Mouse (Mus musculus): Measurements from ENCODE around the gene Prpsap2. TPM values are rescaled to one million over a fixed set of nuclear protein-coding genes. Genes with fewer than 3 reads are reported as not detected.
"Not testable (repeated sequence)": the region's sequence is repeated elsewhere in the genome, so short reads cannot be mapped to it uniquely, and the experiment has no call there.

Gene Prpsap2
- polyA plus RNA-seq (2012; rRNA removed) = 14.4 and 18.8 TPM in 2 replicates

DNA sequence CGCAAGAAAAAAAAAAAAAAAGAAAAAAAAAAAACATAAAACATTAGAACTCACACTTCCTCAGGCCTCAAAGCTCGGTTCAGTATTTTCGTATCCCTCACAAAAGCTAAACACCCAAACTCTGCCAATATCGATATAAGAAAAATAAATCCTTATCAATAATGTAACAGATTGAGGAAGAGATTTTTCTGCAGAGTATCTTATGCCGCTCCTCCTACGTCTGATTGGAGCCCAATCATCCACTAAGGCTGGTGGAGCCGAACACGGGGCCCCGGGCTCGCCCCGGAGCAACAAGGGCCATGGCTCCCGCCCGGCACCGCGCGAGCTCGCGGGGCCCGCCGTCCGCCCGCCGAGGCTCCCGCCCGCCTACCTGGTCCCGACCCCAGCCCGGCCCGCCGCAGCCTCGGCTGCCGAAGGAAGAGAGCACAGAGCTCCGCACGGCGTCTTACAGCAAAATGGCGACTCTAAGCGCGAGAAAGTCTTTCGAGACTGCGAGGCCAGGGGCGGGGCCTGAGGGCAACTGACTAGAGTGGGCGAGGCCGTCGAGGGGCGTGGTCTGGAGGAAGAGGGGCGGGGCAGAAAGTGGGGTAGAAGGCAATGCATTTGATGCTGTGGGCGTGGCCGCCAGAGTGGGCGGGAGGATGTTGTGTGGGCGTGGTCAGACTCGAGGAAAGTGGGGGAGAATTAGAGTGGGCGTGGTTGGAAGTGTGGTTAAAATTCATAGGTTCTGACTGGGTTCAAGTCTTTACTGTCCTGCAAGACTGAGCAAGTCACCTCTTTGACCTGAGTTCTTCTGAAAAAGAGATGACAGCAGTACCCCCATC, at the start of gene Prpsap2:
Gene Prpsap2 (minus strand): TSS at position 505 of the 824 bp plus-strand sequence.
- peak; percentile 95 for DNase-seq (ENCODE audit: low read depth, low spot score)
- WGBS = under 1% methylated on average over 51 of the region's 51 CpGs

DNA sequence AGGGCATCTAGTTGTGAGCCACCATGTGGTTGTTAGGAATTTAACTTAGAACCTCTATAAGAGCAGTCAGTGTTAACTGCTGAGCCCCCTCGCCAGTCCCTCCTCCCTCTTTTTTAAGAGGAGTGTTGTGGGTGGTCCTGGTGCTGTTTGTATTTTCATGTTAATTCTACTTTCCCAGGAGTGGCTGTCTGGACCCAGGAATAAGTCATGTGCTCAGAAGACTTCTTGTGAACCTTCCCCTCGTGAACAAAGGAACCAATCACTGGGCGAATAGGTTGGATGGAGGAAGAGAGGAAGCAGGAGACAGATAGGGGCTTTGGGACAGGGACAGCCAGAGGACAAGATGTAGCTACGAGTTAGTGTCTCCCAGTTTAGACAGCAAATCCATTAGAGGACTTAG, 47.9 kb upstream of the Prpsap2 start:
- no peak for DNase-seq (ENCODE audit: low read depth, low spot score)
- 75% methylated on average over 4 of the region's 4 CpGs for WGBS

DNA sequence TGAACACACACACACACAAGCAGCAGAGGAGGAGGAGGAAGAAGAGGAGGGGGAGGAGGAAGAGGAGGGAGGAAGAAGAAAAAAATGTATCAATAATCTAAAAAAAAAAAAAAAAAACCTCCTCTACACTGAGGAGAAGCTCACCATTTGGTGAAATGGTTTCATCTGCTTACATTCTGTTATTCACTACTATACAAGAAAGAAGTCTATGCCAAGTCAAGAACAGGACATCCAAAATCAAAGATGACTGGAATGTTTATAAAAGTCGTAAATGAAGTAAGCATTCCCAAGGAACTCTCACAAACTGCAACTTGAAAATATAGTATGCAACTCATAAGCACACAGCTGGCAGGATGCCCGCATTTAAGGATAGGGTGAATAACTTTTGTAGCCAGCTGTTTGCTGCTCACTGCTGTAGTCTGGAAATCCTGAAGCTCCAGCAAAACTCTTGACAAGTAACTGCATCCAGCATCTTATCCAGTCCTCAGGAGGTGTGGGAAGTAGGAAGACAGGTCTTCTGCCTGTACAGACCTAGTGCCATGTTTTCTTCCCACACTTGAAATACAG, 46.7 kb upstream of the Prpsap2 start:
- DNase-seq (ENCODE audit: low read depth, low spot score) = no peak
- WGBS = 71% methylated on average over 2 of the region's 2 CpGs

DNA sequence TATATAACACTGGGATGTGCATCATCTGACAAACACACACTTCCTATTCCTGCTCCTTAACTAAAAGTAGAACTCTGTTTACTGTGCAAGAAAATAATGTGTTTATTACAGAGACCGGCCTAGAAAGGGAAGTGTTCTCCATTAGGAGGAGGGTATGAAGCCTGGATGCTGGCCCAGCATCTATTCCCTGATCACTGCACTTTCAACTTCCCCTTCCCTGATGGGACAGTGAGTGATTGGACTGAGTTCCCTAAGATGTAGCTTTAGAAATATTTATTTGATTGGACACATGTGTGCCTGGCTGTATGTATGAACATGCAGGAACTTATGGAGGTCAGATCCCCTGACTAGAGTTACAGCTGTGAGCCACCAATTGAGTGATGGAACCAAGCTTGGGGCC, 31.6 kb upstream of the Prpsap2 start:
- no peak for DNase-seq (ENCODE audit: low read depth, low spot score)

DNA sequence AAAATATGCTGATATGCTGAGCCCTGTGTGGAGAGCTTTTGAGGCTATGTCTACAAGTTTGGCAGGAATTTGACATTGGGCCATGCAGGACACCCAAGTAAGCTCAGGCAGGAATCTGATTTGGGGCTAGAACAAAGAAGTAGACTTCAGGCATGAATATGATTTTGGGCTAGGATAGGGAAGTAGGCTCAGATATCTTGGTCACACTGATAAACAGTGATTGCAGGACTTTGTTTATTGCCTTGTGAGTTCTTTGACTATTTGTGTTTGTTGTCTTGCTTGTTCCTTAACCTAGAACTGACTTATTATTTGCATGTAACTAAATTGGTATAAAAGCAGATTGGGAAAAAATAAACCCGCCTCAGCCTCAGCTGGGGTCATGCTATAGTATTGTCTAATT, 26.7 kb upstream of the Prpsap2 start:
- 97% methylated on average over 1 of the region's 1 CpGs for WGBS
- no peak for DNase-seq (ENCODE audit: low read depth, low spot score)

More for the DNA sequence above, 31.6 kb upstream of the Prpsap2 start:
- WGBS = 81% methylated on average over 1 of the region's 1 CpGs

DNA sequence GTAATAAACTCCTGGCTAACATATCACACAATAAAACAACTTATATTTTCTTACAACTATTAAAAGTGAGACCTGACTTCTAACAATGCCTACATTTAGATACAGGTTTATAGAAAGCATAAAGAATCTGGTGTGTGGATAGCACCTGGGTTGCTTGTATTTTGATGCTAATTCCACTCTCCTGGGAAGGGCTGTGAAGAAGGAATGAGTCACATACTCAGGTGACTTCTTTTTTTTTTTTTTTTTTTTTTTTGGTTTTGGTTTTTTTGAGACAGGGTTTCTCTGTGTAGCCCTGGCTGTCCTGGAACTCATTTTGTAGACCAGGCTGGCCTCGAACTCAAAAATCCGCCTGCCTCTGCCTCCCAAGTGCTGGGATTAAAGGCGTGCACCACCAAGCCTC, 20.6 kb upstream of the Prpsap2 start:
- not testable (repeated sequence) for DNase-seq (ENCODE audit: low read depth, low spot score)
- 95% methylated on average over 3 of the region's 3 CpGs for WGBS

DNA sequence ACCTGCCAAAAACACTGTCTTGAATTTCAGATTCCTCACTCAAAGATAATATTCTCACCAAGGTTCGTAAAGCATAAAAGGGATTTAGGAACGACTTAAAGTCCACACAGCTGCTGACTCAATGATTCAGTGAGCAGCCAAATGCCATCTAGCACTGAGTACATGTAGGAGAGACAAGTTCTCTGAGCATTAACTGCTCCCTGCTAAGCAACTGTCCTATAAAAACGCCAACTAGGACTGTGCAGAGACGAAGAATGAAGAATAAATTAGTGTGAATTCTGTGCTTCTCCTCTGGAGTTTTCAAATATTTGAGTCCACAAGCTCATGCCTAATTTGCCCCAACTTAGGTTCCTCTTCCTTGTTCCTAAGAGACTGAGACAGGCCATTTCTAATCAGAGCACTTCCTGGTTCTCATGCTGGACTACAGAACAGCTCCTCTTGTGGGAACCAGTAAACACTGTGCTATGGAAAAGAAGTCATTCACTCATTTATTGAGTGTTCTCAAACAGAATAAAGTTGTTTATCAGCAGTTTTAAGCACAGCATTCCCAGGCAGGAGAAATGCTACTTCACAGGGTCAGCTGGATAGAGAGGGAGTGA, 12.8 kb upstream of the Prpsap2 start:
- DNase-seq (ENCODE audit: low read depth, low spot score) = no peak

DNA sequence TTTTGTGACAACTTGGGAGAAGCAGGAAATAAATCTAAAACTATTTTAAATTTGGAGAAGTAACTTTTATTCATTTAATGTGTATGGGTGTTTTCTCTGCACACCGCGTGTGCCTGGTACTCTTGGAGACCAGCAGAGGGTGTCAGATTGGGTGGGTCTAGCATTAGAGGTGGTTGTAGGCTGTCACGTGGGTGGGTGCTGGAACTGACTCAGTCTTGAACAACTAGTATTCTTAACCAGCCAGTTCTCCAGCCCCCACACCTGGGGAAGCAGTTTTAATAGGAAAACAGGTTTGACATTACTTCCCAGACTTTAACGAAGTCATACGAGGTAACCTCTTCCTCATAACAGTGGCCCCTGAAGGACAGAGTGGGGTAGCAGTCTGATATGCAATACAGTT, 1.4 kb downstream of the Prpsap2 start:
- no peak for DNase-seq (ENCODE audit: low read depth, low spot score)
- 32% methylated on average over 5 of the region's 5 CpGs for WGBS

More for the DNA sequence above, 12.8 kb upstream of the Prpsap2 start:
- 52% methylated on average over 4 of the region's 4 CpGs for WGBS

DNA sequence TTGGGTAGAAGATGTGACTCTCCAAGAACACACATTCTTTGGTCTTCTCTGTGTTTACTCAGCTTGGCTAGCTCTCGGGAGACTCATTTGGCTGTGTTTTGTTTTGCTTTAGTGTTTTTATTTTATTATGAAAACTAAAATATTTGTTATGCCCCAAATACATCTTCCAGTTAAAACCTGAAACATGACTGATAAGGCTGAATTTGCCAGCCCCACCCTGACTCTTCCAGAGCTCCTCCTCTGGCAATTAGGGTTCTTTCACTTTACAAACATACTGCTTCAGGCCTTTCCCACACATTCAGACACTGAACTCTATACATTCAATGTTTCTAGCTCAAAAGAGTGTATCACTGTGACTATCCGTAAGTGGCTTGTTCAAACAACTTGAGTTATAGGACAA, 4.7 kb downstream of the Prpsap2 start:
- WGBS = 74% methylated on average over 2 of the region's 2 CpGs

DNA sequence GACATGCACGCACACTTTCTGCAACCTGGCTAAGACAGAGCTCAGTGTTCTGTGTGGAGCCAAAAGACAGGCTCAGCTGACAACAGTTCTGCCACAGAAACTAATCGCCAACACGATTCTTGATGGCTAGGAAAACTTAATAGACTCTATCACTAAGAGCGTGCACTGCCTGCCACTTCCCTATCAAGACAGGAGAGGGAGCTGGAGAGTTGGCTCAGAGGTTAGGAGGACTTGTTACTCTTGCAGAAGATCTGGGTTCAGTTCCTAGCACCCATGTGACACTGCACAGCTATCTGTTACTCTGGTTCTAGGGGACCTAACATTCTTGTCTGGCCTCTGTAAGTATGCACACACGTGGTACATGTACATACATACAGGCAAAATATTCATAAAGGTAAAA, 10.3 kb downstream of the Prpsap2 start:
- WGBS = 73% methylated on average over 5 of the region's 5 CpGs
- no peak for DNase-seq (ENCODE audit: low read depth, low spot score)

More for the DNA sequence above, 4.7 kb downstream of the Prpsap2 start:
- no peak for DNase-seq (ENCODE audit: low read depth, low spot score)

DNA sequence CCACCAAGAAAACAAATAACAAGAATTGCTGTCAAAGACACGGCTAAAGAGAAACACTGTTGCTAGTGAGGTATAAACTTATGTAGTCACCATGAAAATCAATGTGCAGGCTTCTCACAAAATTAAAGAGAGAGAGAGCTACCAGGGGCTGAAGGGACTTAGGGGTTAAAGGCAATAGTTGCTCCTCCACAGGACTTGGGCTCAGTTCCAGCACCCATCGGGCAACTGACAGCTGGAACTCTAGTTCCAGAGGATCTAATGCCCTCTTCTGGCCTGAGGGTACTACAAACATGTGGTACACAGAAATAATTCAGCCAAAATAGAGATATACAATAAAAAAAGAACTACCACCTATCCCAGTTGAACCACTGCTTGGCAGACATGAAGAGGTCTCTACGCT, 14.7 kb downstream of the Prpsap2 start:
- 59% methylated on average over 3 of the region's 3 CpGs for WGBS
- no peak for DNase-seq (ENCODE audit: low read depth, low spot score)

DNA sequence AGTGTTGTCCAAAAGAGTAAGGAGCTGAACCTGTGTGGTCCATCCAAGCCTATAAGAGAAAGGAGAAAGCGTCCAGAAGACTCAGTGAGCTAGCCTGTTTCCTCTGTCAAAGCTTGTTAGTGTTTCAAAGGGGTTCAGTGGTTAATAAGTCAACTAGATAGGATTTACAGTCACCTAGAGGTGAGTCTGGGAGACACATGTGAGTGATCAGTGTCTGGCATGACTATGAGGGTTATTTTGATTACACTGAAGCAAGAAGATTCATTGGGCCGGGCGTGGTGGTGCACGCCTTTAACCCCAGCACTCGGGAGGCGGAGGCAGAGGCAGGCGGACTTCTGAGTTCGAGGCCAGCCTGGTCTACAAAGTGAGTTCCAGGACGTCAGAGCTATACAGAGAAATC, 16.1 kb downstream of the Prpsap2 start:
- no peak for DNase-seq (ENCODE audit: low read depth, low spot score)
- 82% methylated on average over 9 of the region's 9 CpGs for WGBS

DNA sequence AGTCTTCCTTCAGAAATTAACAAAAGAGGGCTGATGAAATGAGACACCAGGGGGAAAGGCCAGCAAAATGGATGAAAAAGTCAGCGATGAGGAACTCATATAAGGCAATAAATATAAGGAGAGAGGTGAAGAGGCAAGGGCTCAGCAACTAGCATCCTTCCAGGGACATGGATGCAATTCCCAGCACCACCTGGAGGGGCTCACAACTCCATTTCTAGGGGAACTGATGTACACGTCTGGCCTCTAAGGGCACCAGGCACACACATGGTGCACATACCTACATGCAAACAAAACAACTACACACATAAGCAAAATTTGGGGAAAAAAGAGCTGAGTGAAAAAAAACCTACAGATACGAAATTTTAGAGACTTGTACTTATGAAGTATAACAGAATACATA, 17.4 kb downstream of the Prpsap2 start:
- WGBS = 76% methylated on average over 3 of the region's 3 CpGs
- DNase-seq (ENCODE audit: low read depth, low spot score) = no peak

DNA sequence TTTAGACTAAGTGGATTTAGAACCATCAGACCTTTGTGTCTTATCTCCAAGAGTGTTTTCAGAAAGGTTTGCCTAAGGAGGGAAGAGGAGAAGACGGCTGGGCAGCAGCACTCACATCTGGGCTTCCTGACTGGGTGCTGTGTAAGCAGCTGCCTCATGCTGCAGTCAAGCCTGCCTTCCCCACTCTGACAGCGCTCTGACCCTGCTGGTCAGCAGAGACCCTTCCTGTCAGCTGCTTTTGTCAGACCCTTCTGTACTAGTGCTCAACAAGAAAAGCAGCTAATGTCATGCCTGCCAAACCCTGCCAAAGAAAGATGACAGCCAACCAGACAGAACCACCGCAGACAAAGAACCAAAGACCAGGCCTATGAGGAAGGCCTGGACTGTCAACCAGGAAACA, 18.1 kb downstream of the Prpsap2 start:
- WGBS = 81% methylated on average over 3 of the region's 3 CpGs
- DNase-seq (ENCODE audit: low read depth, low spot score) = no peak

DNA sequence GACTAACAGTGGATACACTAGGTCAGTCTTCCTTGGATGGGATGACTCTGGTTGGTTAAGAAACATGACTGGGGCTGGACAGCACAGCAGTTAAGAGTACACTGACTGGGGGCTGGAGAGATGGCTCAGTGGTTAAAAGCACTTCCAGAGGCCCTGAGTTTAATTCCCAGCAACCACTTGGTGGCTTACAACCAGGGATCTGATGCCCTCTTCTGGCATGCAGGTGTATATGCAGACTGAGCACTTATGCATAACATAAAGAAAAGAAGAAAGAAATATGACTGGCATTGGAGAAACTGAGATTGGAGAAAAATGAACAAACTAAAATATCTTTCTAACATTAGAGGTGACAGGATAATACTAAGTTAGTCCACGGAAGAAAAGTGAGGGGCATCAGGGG, 21.4 kb downstream of the Prpsap2 start:
- DNase-seq (ENCODE audit: low read depth, low spot score) = no peak
- 98% methylated on average over 1 of the region's 1 CpGs for WGBS

DNA sequence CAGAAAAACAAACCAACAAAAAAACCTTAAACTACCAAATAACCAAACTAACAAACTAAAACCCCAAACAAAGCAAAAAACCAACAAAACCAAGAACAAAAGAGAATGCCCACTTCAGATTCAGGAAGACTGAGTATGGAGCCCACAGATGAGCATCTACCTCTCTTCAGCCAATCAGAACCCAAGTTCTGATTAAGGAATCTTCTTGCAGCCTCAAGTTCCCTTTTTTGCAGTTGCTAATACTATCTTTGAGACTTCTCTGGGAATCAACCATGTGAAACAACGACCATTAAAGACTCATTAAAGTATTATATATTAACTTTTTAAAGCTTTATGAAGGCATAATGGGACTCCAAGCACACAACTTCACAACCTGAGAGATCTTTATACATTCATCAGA, 24.6 kb downstream of the Prpsap2 start:
- 70% methylated on average over 1 of the region's 1 CpGs for WGBS
- DNase-seq (ENCODE audit: low read depth, low spot score) = no peak

DNA sequence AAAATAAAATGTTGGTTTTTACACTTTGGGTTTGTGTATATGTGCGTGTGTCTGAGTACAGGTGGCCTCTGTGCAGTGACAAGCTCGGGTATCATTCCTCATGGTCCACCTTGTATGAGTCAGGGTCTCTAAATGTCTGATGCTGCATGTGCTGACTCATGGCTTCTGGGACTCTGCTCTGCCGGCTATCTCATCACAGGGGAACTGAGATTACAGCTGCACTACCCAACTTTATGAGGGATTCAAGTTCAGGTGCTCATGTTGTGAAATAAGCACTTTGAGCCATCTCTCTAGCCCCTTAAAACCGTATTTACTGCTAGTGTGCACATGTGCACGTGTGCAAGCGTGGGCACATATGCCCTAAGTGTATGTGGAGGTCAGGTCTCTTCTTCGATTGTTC, 29.2 kb downstream of the Prpsap2 start:
- 73% methylated on average over 7 of the region's 7 CpGs for WGBS
- DNase-seq (ENCODE audit: low read depth, low spot score) = no peak

DNA sequence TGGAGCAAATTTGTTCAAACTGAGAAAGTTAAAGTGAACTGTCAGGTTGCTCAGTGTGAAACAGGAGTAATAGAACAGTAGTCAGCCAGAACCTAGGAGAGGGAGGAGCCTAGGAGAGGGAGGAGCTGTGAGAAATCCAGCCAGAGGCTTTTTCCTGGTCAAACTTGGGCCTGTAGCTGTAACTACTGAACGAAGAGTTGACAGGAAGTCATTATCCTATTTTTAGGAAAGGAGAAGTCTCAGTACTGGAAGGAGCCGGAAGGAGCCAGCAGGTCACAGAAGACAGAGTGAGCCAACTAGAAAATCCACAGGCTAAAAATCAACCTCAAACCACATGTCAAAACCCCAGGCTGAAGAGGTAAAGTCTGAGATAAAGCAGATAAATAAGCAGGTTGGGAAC, 33.9 kb downstream of the Prpsap2 start:
- DNase-seq (ENCODE audit: low read depth, low spot score) = no peak
- 42% methylated on average over 2 of the region's 2 CpGs for WGBS

DNA sequence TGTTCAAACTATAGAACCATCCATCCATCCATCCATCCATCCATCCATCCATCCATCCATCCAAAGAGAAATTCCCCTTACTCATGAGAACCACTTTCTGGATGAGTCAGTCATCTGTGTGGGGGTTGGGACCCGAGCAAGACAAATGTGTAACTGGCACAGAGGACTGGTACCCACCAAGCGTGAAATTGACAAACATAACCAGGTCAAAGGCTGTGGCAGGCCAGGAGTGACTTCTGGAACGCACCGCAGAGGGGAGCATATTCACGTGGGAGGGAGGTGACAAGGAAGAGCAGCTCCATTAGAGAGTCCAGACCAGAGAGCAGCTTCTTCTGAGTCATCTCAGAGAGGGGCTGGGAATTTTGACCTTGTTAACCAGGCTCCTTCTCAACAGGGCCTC, 39.8 kb downstream of the Prpsap2 start:
- WGBS = 71% methylated on average over 5 of the region's 5 CpGs
- no peak for DNase-seq (ENCODE audit: low read depth, low spot score)

DNA sequence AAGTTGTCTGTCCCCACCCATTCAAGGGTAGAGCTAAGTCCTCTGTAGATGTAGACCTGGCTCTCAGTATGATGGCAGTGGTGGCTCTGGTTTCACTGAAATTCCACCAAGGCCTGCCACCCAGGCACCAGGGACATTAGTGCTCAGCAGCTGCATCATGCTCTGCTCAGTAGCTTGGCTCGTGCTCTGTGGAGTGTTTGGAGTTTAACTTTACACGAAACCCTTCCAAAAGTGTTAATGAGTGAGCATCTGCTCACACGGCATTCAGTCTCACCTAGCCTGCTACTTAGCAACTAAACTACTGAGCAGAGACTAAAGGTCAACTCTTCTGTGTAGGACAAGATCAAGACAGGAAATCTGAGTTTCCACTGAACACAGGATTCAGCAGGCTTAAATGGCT, 41.3 kb downstream of the Prpsap2 start, which contains the start of gene Slc5a10:
Gene Slc5a10 (minus strand): TSS at position 191 of the 400 bp plus-strand sequence.
- no peak for DNase-seq (ENCODE audit: low read depth, low spot score)
- 57% methylated on average over 3 of the region's 3 CpGs for WGBS

DNA sequence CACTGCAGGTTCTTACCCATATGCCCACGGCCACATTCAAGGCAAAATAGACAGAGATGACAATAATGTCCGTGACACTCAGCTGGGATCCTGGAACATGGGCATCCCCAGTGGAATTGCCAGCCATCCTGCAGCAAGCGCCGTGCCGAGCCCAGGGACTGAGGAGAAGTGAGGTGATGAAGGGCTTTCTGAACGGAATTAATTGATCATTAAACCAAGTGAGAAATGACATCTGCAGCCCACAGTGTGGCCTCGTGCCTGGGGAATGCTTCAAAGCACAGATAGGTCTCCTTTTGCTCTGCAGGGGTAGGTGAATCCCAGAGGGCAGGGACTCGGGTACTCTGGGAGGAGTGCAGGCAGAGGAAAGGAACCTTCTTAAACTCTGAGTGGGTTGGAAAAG, 42.1 kb downstream of the Prpsap2 start:
- WGBS = 83% methylated on average over 8 of the region's 8 CpGs
- DNase-seq (ENCODE audit: low read depth, low spot score) = no peak
